Mouse (Mus musculus): ENCODE data around the gene Sap18b.

DNA sequence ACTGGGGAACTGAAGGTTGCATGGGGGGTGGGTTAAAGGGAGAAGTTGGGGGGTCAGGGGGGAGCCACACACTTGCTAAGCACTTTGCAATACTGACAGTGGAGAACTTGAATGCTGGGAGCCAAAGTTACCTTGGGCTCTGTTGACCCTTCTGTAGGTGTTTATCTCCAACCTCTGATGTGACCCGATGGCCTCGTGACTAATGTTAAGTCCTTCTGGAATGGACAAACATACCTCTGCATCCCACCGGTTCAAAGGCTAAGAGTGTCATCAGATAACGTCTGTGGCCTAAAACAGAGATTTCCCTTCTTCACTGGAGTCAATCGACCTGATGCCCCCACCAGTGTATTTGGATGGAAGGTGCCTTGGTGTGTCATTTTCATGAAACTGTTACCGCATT is 3.9 kb upstream of the Sap18b start:
- TF ChIP-seq CTCF (IDR thresholded peaks at IDR 0.05; ENCODE audit: insufficient read depth, low read depth, low read length) (no peak), POLR2A (IDR thresholded peaks at IDR 0.05; ENCODE audit: insufficient read depth, low read depth, low read length) (no peak)

Data from olfactory bulb, adult 2 months (tissue).